Mouse (Mus musculus) heart, postnatal 0 days (tissue): ENCODE results near the gene A530016L24Rik. TPM values are rescaled to one million over a fixed set of nuclear protein-coding genes. Genes with fewer than 3 reads are reported as not detected.
A peak's percentile ranks its signal among the peaks of the same experiment; 100 is the strongest.

Experiments used
- ATAC-seq: fragments of 200-750 bp; cut with Nextera tagmentation; 2 replicates; pipeline ENCODE4 v1.8.0; 2017; ENCODE audit warnings: low read depth, moderate number of reproducible peaks, moderate library complexity; ENCODE audit not compliant: insufficient read depth
- DNase-seq: peaks from one replicate; pipeline ENCODE4 v3.0.0-alpha.2; 2016; ENCODE audit warnings: low spot score
- H3K27ac ChIP-seq: fragments of 300-500 bp; sonication (generic); 2 replicates; pipeline ENCODE4 v1.5.1; 2014; ENCODE audit warnings: low read depth, mild to moderate bottlenecking
- H3K27me3 ChIP-seq: fragments of 300-500 bp; sonication (generic); 2 replicates; pipeline ENCODE4 v1.6.1; 2014; ENCODE audit warnings: low read length, mixed read lengths; ENCODE audit not compliant: control insufficient read depth, insufficient read depth
- H3K36me3 ChIP-seq: fragments of 300-500 bp; sonication (generic); replicated peaks from 2 replicates; pipeline ENCODE4 v1.6.1; 2014; ENCODE audit warnings: low read length, mixed read lengths; ENCODE audit not compliant: control insufficient read depth, insufficient read depth
- H3K4me1 ChIP-seq: fragments of 300-500 bp; sonication (generic); 2 replicates; pipeline ENCODE4 v1.6.1; 2014; ENCODE audit warnings: antibody characterized with exemption; ENCODE audit not compliant: control insufficient read depth, insufficient read depth
- H3K4me2 ChIP-seq: fragments of 300-500 bp; sonication (generic); 2 replicates; pipeline ENCODE4 v1.6.1; 2014; ENCODE audit warnings: low read depth, mild to moderate bottlenecking, low read length, moderate library complexity
- H3K4me3 ChIP-seq: fragments of 300-500 bp; sonication (generic); 2 replicates; pipeline ENCODE4 v1.5.1; 2014; ENCODE audit warnings: low read depth, low read length
- H3K9ac ChIP-seq: fragments of 300-500 bp; sonication (generic); replicated peaks from 2 replicates; pipeline ENCODE4 v1.6.1; 2014; ENCODE audit warnings: low read depth, low read length, mixed read lengths
- H3K9me3 ChIP-seq: fragments of 300-500 bp; sonication (generic); replicated peaks from 2 replicates; pipeline ENCODE4 v1.6.1; 2016; ENCODE audit warnings: low read length; ENCODE audit not compliant: control insufficient read depth
- CTCF ChIP-seq: IDR thresholded peaks from 2 replicates; pipeline ENCODE4 v1.5.1; 2016; ENCODE audit warnings: antibody characterized with exemption, control low read depth, low read depth
- EP300 ChIP-seq: IDR thresholded peaks from 2 replicates; pipeline ENCODE4 v1.6.1; 2016; ENCODE audit warnings: antibody characterized with exemption, low read depth
- WGBS: fragments of 180-500 bp; shearing (Covaris S2); extraction: QIAGEN DNeasy Blood & Tissue Kit; methylation state at CpG from one replicate; pipeline ENCODE4 v1.1.7; 2014; 5-methylcytosine and 5-hydroxymethylcytosine counted together
- polyA plus RNA-seq: library from polyadenylated mRNA; unstranded; fragments of >200 nt; fragmentation: Nextera tagmentation; extraction: Ambion mirVana; gene quantifications from 2 replicates; pipeline ENCODE4 v1.2.1, GENCODE M21; 2015
- total RNA-seq: library from RNA; depleted of rRNA; stranded (reverse); fragments of >200 nt; gene quantifications from 2 replicates; pipeline ENCODE4 v1.2.3, GENCODE M21; 2014; ENCODE audit warnings: low replicate concordance; rRNA removed

A530016L24Rik gene
- total RNA-seq = 9.9 and 14.1 TPM in 2 replicates
- 6.0 and 6.9 TPM in 2 replicates for polyA plus RNA-seq

- TF ChIP-seq CTCF (no peak), EP300 (no peak)
- 73% methylated on average over 8 of the region's 8 CpGs for WGBS
These were observed at the start of gene A530016L24Rik for GRCm38 (mm10) chr12:112489134-112489533. TSS of gene A530016L24Rik (plus strand) at chr12:112489448.

DNA sequence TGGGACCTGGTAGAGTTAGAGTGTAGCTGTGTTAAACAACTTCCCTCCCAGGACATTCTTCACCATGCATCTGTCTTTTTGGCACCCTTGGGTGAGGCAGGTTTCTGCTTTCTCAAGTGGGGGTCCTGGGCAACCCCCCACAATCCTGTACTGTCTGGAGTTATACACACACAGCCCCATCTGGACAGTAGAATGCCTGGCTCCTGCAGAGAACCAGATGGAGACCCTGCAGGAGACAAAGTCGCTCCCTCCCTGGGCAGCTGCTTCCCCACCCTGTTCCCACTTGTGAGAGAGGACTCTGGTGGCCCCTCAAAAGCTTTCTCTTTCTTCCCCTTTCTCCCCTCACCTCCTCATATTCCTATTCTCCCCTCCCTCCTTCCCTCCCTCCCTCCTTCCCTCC is 49.3 kb upstream of the A530016L24Rik start:
- peaks cover 4% of the 10 kb centered on the region; the same call in 1 of the 2 replicates for H3K9me3 ChIP-seq
- H3K27me3 ChIP-seq = peaks cover under 1% of the 10 kb centered on the region; the same call in 1 of the 2 replicates
- H3K27ac ChIP-seq = no peak overlapping the region
- WGBS = 50% methylated on average over 1 of the region's 1 CpGs
- no peak overlapping the region for H3K4me2 ChIP-seq
- H3K4me3 ChIP-seq = no peak overlapping the region
- TF ChIP-seq EP300 (no peak), CTCF (no peak)
- H3K4me1 ChIP-seq = no peaks in the 10 kb centered on the region
- H3K9ac ChIP-seq = no peak overlapping the region
- H3K36me3 ChIP-seq = no peaks in the 10 kb centered on the region
- DNase-seq (no peak), ATAC-seq (no peak)

More at GRCm38 (mm10) chr12:112489134-112489533, at the start of gene A530016L24Rik:
- Histone ChIP-seq H3K4me3 (no peak within 1 kb of the TSS), H3K36me3 (no peaks in the 10 kb centered on the region), H3K4me1 (peaks cover 56% of the 10 kb centered on the region), H3K9me3 (no peaks in the 10 kb centered on the region), H3K27ac (peak within 1 kb of the TSS; percentile 98), H3K27me3 (no peaks in the 10 kb centered on the region), H3K9ac (no peak within 1 kb of the TSS), H3K4me2 (0 out of 2 replicates have a peak within 1 kb of the TSS, but pooled peaks have one; percentile 4)
- ATAC-seq (no peak), DNase-seq (no peak)

- H3K27ac ChIP-seq = peak overlapping the region; percentile 89
- H3K4me3 ChIP-seq = no peak overlapping the region
- no peaks in the 10 kb centered on the region for H3K27me3 ChIP-seq
- TF ChIP-seq CTCF (no peak), EP300 (no peak)
- H3K9me3 ChIP-seq = peaks cover 7% of the 10 kb centered on the region
- no peaks in the 10 kb centered on the region for H3K36me3 ChIP-seq
- DNase-seq (no peak), ATAC-seq (peak; percentile 17; the same call in 1 of the 2 replicates)
- H3K4me1 ChIP-seq = no peaks in the 10 kb centered on the region
- H3K9ac ChIP-seq = peak overlapping the region; percentile 11; the same call in 1 of the 2 replicates
- 55% methylated on average over 18 of the region's 18 CpGs for WGBS
- H3K4me2 ChIP-seq = peak overlapping the region; percentile 4; the same call in 1 of the 2 replicates
These were observed 40.0 kb upstream of the A530016L24Rik start for GRCm38 (mm10) chr12:112449144-112449827.

DNA sequence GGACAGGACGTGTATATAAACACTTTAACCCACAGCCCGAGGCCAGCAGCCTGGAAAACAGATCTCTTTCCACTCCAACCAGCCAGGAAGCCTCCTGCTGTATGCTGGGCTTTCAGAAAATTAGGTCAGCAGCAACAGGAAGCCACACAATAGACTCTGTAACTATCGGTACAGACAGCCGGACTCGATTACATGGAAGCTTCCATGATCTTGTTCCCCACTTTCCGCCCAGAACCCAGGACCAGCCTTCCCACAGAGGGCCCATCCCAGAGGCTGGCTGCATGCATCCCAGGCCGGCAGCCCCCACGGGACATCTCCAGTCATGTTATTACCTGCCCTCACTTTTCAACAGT is 39.4 kb upstream of the A530016L24Rik start:
- H3K27me3 ChIP-seq = no peaks in the 10 kb centered on the region
- DNase-seq (peak; percentile 39), ATAC-seq (peak; percentile 75)
- H3K9ac ChIP-seq = no peak overlapping the region
- WGBS = 56% methylated on average over 8 of the region's 8 CpGs
- H3K27ac ChIP-seq = peak overlapping the region; percentile 89
- peaks cover 7% of the 10 kb centered on the region for H3K9me3 ChIP-seq
- H3K4me1 ChIP-seq = no peaks in the 10 kb centered on the region
- H3K36me3 ChIP-seq = no peaks in the 10 kb centered on the region
- H3K4me3 ChIP-seq = no peak overlapping the region
- H3K4me2 ChIP-seq = no peak overlapping the region; the same call in 1 of the 2 replicates
- no peak for TF ChIP-seq CTCF
- peak; percentile 38; the same call in 1 of the 2 replicates for TF ChIP-seq EP300

DNA sequence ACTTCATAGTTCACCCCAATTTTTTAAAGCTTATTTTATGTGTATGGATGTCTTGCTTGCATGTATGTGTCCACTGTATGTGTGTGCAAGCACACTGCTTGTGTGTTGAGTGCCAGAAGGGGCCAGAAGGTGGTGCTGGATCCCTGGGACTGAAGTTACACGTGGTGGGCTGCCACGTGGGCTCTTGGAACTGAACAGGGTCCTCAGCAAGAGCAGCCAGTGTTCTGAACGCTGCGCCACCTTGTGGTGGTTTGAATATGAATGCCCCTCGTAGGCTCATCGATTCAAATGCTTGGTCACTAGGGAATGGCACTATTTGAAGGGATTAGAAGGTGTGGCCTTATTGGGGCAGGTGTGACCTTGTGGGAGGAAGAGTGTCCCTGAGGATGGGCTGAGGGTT is 38.4 kb upstream of the A530016L24Rik start:
- no peak for DNase-seq
- no peaks in the 10 kb centered on the region for H3K27me3 ChIP-seq
- no peaks in the 10 kb centered on the region for H3K4me1 ChIP-seq
- peaks cover 7% of the 10 kb centered on the region for H3K9me3 ChIP-seq
- no peaks in the 10 kb centered on the region for H3K36me3 ChIP-seq
- no peak overlapping the region for H3K9ac ChIP-seq
- ATAC-seq = no peak
- 36% methylated on average over 6 of the region's 6 CpGs for WGBS
- peak overlapping the region; percentile 89; the same call in 1 of the 2 replicates for H3K27ac ChIP-seq
- no peak overlapping the region for H3K4me2 ChIP-seq
- H3K4me3 ChIP-seq = no peak overlapping the region
- TF ChIP-seq CTCF (peak; percentile 46), EP300 (no peak)
